Mouse (Mus musculus) liver, embryonic 16.5 days (tissue): ENCODE results near the gene Pkd1l1. TPM values are rescaled to one million over a fixed set of nuclear protein-coding genes. Genes with fewer than 3 reads are reported as not detected.

Experiments used
- ATAC-seq: fragments of 200-750 bp; cut with Nextera tagmentation; 2 replicates; pipeline ENCODE4 v1.8.0; 2017; ENCODE audit warnings: low read depth, mild to moderate bottlenecking, moderate number of reproducible peaks, moderate library complexity
- H3K27ac ChIP-seq: fragments of 300-500 bp; sonication (generic); 2 replicates; pipeline ENCODE4 v1.5.1; 2014; ENCODE audit warnings: mild to moderate bottlenecking, low read length
- H3K27me3 ChIP-seq: fragments of 300-500 bp; sonication (generic); 2 replicates; pipeline ENCODE4 v1.6.1; 2014; ENCODE audit warnings: low read depth, low read length, mixed read lengths; ENCODE audit not compliant: control insufficient read depth, insufficient read depth
- H3K36me3 ChIP-seq: fragments of 300-500 bp; sonication (generic); 2 replicates; pipeline ENCODE4 v1.6.1; 2014; ENCODE audit warnings: mild to moderate bottlenecking; ENCODE audit not compliant: control insufficient read depth, insufficient read depth
- H3K4me1 ChIP-seq: fragments of 300-500 bp; sonication (generic); 2 replicates; pipeline ENCODE4 v1.6.1; 2014; ENCODE audit warnings: low read depth, low read length, mixed read lengths; ENCODE audit not compliant: control insufficient read depth
- H3K4me2 ChIP-seq: fragments of 300-500 bp; sonication (generic); 2 replicates; pipeline ENCODE4 v1.6.1; 2014; ENCODE audit warnings: low read depth, low read length, mixed read lengths
- H3K4me3 ChIP-seq: fragments of 300-500 bp; sonication (generic); 2 replicates; pipeline ENCODE4 v1.5.1; 2014; ENCODE audit warnings: low read depth, mild to moderate bottlenecking, low read length
- H3K9ac ChIP-seq: fragments of 300-500 bp; sonication (generic); 2 replicates; pipeline ENCODE4 v1.6.1; 2014; ENCODE audit warnings: low read depth, low read length
- H3K9me3 ChIP-seq: fragments of 300-500 bp; sonication (generic); replicated peaks from 2 replicates; pipeline ENCODE4 v1.6.1; 2016; ENCODE audit warnings: low read length; ENCODE audit not compliant: control insufficient read depth
- WGBS: fragments of 180-500 bp; shearing (Covaris S2); extraction: QIAGEN DNeasy Blood & Tissue Kit; methylation state at CpG from one replicate; pipeline ENCODE4 v1.1.7; 2014; ENCODE audit not compliant: insufficient replicate concordance; 5-methylcytosine and 5-hydroxymethylcytosine counted together
- polyA plus RNA-seq: library from polyadenylated mRNA; unstranded; fragments of >200 nt; fragmentation: Nextera tagmentation; extraction: Ambion mirVana; gene quantifications from 2 replicates; pipeline ENCODE4 v1.2.1, GENCODE M21; 2015

The Pkd1l1 gene
- polyA plus RNA-seq, 1 experiment from 2014 or later: 0.09 TPM

DNA sequence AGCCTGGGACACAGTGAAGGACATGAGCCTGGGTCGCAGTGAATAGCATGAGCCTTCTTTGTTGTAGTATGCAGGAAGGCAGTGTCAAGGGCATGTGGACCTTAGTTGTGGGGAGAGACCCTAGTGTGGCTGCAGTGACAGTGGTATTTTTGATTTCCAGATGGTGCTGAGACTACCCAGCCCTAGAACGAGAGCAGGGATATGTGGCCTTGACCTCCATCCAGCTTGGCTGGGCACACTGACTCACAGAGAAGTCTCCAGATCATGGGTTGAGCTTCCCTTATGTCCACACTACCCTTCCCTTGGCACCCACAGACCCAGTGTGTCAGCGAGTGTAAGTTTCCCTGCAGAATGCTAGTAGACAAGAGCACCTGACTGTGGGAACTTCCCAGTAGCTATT is 178.0 kb downstream of the Pkd1l1 start:
- H3K9me3 ChIP-seq: no peaks in the 10 kb centered on the region
- H3K36me3 ChIP-seq: no peaks in the 10 kb centered on the region
- ATAC-seq: no peak
- H3K4me2 ChIP-seq: no peak overlapping the region
- no peaks in the 10 kb centered on the region for H3K4me1 ChIP-seq
- no peak overlapping the region for H3K9ac ChIP-seq
- H3K4me3 ChIP-seq: no peak overlapping the region
- no peaks in the 10 kb centered on the region for H3K27me3 ChIP-seq
- WGBS: 63% methylated on average over 3 of the region's 3 CpGs
- no peak overlapping the region for H3K27ac ChIP-seq

DNA sequence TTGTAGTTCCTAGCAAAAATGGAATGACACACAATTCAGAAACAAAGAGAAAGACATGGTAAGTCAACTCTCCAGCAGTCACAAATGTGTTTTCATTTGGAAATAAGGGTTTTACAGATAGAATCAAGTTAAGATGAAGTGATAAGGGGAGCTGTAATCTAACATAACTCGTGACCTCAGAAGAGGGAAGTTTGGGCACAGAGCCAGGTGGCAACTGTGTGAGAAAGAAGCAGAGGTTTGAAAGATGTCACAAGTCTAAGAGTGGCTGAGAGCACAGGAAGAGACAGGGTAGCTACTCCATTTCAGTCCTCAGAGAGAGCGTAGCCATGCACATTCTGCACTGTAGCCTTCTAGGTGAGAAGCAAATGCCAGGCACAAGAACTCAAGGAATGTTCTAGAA is 180.9 kb downstream of the Pkd1l1 start:
- H3K4me1 ChIP-seq: no peaks in the 10 kb centered on the region
- no peak overlapping the region for H3K9ac ChIP-seq
- H3K9me3 ChIP-seq: no peaks in the 10 kb centered on the region
- H3K27ac ChIP-seq: no peak overlapping the region
- no peaks in the 10 kb centered on the region for H3K36me3 ChIP-seq
- H3K4me3 ChIP-seq: no peak overlapping the region
- no peak for ATAC-seq
- H3K4me2 ChIP-seq: no peak overlapping the region
- WGBS: 28% methylated on average over 2 of the region's 2 CpGs
- H3K27me3 ChIP-seq: no peaks in the 10 kb centered on the region

GRCm38 (mm10) chr11:8789186-8789585 is 183.9 kb downstream of the Pkd1l1 start:
- WGBS: 60% methylated on average over 5 of the region's 5 CpGs

GRCm38 (mm10) chr11:8787604-8788003 is 185.5 kb downstream of the Pkd1l1 start:
- H3K27me3 ChIP-seq: no peaks in the 10 kb centered on the region
- H3K27ac ChIP-seq: no peak overlapping the region
- no peak for ATAC-seq
- H3K4me2 ChIP-seq: no peak overlapping the region
- no peaks in the 10 kb centered on the region for H3K36me3 ChIP-seq
- no peaks in the 10 kb centered on the region for H3K4me1 ChIP-seq
- H3K9ac ChIP-seq: no peak overlapping the region
- no peaks in the 10 kb centered on the region for H3K9me3 ChIP-seq
- 51% methylated on average over 3 of the region's 3 CpGs for WGBS
- H3K4me3 ChIP-seq: no peak overlapping the region

More at GRCm38 (mm10) chr11:8789186-8789585, 183.9 kb downstream of the Pkd1l1 start:
- Histone ChIP-seq H3K4me2 (no peak overlapping the region), H3K4me1 (no peaks in the 10 kb centered on the region), H3K9ac (no peak overlapping the region), H3K4me3 (no peak overlapping the region), H3K36me3 (no peaks in the 10 kb centered on the region), H3K27me3 (no peaks in the 10 kb centered on the region), H3K27ac (no peak overlapping the region), H3K9me3 (no peaks in the 10 kb centered on the region)
- ATAC-seq: no peak

DNA sequence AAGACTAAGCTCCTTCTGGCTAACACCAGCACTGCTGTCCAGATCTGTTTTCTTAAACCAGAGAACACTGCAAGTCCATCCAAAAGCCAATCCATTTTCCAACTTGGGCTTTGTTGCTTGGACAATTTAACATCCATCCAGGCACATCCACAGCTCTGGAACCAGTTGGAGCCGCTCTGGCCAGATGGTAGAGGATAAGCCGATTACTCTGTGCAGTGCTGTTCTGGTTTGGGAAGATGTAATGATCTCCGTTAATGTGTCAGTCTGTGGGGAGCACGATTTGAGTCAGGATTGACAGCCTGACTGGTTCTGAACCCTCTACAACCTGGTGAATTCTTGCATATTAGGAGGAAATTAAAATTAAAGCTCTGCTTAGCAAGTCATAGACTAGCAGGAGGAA is 188.7 kb downstream of the Pkd1l1 start:
- WGBS: 69% methylated on average over 4 of the region's 4 CpGs
- no peak overlapping the region for H3K4me2 ChIP-seq
- H3K4me1 ChIP-seq: no peaks in the 10 kb centered on the region
- H3K27ac ChIP-seq: no peak overlapping the region
- H3K4me3 ChIP-seq: no peak overlapping the region
- no peak overlapping the region for H3K9ac ChIP-seq
- no peaks in the 10 kb centered on the region for H3K27me3 ChIP-seq
- no peak for ATAC-seq
- no peaks in the 10 kb centered on the region for H3K36me3 ChIP-seq
- no peaks in the 10 kb centered on the region for H3K9me3 ChIP-seq

DNA sequence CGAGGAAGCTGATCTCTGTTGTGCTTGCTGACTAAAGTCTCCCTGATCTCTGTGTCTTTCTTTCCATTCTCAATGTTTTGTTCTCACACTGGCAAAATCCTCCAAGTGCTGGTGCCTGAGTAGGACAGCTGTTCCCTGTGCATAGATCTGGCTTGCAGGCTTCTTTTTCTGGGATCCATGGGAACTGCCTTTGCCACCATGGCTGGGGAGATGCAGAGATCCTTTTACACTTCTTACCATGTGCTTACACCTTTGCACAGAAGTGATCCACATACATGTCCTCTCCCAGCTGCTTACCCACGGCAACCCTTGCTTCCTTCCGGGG is 191.0 kb downstream of the Pkd1l1 start:
- Histone ChIP-seq H3K9ac (no peak overlapping the region), H3K9me3 (no peaks in the 10 kb centered on the region), H3K4me2 (no peak overlapping the region), H3K4me1 (no peaks in the 10 kb centered on the region), H3K4me3 (no peak overlapping the region), H3K36me3 (no peaks in the 10 kb centered on the region), H3K27me3 (no peaks in the 10 kb centered on the region), H3K27ac (no peak overlapping the region)
- WGBS: 45% methylated on average over 3 of the region's 3 CpGs
- ATAC-seq: no peak

DNA sequence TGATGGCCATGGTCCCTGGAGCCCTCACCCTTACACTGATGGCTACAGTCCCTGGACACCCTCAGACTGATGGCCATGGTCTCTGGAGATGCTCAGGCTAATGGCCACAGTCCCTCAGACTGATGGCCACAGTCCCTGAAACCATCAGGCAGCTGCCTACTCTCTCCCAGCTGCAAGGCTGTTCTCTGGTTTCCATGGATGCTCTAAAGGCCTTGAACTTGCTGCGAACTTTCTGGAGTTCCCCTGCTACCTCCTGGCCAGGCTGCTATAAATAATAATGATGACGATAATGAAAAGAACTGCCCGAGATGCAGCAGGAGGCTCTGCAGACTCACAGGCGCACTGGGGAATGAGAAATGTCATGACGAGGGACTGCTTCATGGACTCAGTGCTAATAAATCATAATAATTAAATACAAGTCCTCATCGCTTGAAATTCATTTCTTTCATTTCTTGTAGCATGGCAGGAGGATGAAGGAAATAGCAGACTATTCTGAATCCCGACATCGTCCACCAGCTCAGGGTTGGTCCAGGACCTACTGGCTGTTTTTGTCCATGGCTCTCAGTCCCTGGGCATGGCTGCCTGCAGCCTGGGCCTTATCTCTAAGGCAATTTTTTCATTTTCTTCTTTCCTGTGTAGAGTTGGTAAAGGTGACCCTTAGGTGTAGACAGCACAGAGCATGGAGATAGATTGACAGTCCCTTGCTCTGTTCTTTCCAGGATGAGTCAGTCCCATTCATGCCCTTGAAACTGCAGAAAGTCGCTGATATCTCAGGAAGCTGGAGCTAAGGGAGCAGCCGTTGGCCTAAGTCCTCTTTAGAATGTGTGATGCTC is 191.5 kb downstream of the Pkd1l1 start:
- H3K4me1 ChIP-seq: no peaks in the 10 kb centered on the region
- no peak overlapping the region for H3K4me3 ChIP-seq
- no peak for ATAC-seq
- no peak overlapping the region for H3K9ac ChIP-seq
- no peak overlapping the region for H3K4me2 ChIP-seq
- no peaks in the 10 kb centered on the region for H3K9me3 ChIP-seq
- no peaks in the 10 kb centered on the region for H3K36me3 ChIP-seq
- H3K27me3 ChIP-seq: no peaks in the 10 kb centered on the region
- no peak overlapping the region for H3K27ac ChIP-seq
- 59% methylated on average over 10 of the region's 10 CpGs for WGBS

DNA sequence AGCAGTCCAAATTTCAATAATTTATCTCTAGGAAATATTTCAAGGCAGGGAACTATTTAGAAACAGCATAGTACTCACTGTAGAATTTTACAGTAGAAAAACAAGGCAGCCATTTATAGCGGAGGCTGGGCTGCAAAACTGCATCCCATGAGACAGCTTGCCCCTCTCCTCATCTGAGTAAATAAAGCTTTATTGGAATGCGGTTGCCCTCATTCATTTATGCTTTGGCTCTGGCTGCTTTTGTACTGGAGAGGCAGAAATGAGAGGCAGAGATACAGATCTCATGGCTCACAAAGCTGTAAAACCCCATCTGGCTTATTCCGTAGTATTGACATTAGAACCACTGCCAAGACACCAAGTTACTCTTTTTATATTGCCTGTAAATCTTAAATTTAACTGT is 193.6 kb downstream of the Pkd1l1 start:
- Histone ChIP-seq H3K27ac (no peak overlapping the region), H3K36me3 (no peaks in the 10 kb centered on the region), H3K27me3 (no peaks in the 10 kb centered on the region), H3K4me1 (no peaks in the 10 kb centered on the region), H3K4me3 (no peak overlapping the region), H3K9ac (no peak overlapping the region), H3K9me3 (no peaks in the 10 kb centered on the region), H3K4me2 (no peak overlapping the region)
- no peak for ATAC-seq
- WGBS: 71% methylated on average over 3 of the region's 3 CpGs
